Mouse (Mus musculus) megakaryocyte, embryonic 14.5 days (primary cell): ENCODE measurements around the gene Rnf213.

ENCODE experiments used
- FLI1 ChIP-seq: IDR thresholded peaks from 2 replicates; pipeline ENCODE4 v1.6.1; 2012; ENCODE audit warnings: low read length, inconsistent platforms, mixed read lengths
- GATA1 ChIP-seq: IDR thresholded peaks from 3 replicates; pipeline ENCODE4 v1.6.1; 2012; ENCODE audit warnings: mixed read lengths, low read length, inconsistent platforms, borderline replicate concordance

GRCm38 (mm10) chr11:119434316-119434715 is 41.4 kb downstream of the Rnf213 start:
- no peak for TF ChIP-seq GATA1
- no peak for TF ChIP-seq FLI1
